Mouse (Mus musculus): ENCODE results near the gene Retreg3.
"Not testable (repeated sequence)": the region's sequence is repeated elsewhere in the genome, so short reads cannot be mapped to it uniquely, and the experiment has no call there.

Gene Retreg3

DNA sequence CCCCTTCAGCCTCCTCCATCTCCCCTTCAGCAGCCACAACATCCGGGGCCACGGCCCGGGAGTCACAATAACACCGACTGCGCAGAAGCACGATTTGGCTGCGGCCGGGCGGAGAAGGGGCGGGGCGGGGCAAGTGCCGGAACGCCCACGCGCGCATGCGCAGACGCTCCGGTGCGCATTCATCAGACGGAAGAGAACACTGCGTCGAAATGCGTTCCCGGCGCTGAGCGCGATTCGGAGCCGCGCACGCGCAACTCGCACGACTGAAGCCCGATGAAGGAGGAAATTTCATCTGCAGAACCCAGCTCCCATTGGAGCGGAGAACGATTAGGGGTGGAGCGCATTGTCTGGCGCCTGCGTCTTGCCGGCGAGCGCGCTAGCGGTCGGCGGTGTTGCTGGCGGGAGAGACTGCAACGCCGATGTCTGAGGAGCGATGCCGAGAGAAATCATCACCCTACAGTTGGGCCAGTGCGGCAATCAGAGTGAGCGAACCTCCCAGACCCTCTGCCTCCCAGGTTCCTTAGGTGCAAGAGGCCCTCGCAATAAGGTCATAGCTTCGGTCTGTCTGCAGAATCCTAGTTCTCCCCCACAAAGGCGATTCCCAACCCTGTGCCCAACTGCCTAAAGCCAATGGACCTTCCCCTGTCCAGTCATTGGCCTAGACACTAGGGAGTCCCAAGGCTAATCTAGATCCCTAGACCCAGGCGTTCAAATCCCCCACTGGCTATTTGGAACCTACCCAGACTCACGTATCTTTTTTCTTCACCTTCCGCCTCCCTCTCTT, at the start of gene Retreg3, which contains the start of gene Tubg1:
Retreg3 (minus strand) TSS at position 133 of the 784 bp plus-strand sequence.
Tubg1 (plus strand) TSS at position 178 of the 784 bp plus-strand sequence.
- DNase-seq (ENCODE audit: low spot score) = peak; percentile 95

DNA sequence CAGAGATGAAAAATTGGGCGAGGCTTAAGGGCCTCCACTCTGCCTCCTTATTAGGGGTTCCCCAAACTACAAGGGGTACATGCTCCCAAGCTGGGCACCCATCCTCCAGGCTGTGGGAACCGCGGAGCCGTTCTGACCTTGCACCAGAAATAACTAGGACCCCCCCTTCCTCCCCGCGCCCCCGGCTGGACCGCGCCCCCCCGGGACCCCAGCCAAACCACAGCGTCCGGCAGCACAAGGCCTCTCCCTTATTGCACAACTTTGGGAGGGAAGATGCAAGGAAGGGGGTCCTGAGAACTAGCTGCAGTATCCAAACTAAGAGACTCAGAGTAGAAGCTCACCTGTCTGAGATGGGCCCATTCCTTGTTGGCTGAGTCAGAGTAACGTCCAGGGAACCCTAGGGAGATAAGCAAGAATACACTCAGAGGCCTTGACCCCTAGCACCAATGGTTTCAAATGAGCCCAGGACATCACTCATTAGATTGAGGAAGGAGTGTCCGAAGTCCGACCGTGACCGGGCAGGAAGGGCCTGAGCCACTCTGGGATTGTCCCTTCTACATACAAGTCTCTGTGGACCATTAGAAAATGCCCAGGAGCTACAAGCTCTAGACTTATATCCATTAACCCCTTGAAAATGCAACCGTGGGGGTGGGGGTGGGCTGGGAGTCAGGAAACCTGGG, 48.7 kb upstream of the Retreg3 start:
- DNase-seq (ENCODE audit: low spot score) = no peak

DNA sequence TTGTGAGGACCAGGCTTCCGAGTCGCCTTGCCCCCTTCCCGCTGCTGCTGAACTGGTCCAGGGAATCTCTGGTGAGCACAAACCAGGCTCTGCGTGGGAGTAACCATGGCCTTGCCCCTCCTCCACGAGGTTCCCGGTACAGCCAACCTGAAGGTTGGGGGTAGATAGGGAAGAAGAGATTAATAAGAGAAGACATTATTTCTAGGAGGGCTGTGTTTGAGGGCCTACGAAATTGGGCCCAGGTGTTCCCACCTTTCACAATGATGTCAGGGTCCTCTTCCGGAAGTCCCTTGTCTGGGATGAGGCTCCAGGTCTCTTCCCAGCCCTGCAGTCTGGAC, 48.2 kb upstream of the Retreg3 start:
- no peak for DNase-seq (ENCODE audit: low spot score)

DNA sequence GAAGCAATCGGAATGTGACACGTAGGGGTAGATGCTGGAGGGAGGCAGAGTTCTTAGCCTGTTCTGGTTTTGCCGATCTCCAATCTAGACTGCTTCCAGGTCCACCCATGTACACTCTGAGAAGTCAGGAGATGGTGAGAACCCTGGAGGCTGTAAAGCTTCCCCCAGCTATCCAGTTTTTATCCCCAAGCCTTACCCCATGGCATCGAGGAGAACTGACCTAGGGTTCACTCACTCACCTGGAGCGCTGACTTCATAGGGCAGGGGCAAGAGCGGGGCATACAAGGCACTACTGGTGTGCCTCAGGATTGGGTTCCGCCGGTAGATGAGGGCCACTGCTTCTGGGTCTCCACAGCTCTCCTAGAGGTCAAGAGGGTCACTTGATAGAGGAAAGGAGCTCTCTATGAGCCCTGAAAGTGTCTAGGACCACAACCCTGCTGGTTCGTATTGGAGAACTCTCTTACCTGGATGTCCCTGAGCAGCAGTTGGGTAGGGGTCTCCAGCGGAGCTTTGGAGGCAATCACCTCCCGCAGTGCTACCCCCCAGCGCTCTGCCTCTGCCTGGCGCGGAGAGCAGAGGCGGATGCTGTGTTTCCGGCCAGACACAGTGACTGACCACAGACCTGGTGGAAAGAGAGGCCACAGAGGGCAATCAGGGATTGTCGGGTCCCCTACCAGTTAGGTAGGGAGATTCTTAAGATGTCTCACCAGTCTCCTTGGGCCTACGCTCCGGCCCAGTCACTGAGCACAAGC, 47.7 kb upstream of the Retreg3 start:
- no peak for DNase-seq (ENCODE audit: low spot score)

DNA sequence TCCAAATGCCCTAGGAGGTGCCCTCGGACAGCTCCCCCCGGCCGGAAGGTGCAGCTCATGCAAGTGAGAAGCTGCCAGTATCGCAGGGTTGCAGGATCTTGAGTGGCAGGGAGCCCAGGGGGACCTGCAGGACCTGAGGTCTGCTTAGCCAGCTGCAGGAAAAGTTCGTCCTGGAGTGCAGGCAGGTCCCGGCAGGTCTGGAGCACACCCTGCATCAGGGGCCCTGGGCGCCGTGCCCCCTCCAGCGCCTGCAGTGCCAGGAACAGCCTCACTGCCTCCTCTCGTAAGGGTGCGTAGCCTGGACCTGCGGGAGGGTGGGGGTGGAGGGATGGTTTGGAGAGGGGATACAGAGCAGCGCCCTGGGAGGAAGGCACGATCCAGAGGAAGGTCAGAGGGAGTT, 46.7 kb upstream of the Retreg3 start:
- DNase-seq (ENCODE audit: low spot score) = no peak

DNA sequence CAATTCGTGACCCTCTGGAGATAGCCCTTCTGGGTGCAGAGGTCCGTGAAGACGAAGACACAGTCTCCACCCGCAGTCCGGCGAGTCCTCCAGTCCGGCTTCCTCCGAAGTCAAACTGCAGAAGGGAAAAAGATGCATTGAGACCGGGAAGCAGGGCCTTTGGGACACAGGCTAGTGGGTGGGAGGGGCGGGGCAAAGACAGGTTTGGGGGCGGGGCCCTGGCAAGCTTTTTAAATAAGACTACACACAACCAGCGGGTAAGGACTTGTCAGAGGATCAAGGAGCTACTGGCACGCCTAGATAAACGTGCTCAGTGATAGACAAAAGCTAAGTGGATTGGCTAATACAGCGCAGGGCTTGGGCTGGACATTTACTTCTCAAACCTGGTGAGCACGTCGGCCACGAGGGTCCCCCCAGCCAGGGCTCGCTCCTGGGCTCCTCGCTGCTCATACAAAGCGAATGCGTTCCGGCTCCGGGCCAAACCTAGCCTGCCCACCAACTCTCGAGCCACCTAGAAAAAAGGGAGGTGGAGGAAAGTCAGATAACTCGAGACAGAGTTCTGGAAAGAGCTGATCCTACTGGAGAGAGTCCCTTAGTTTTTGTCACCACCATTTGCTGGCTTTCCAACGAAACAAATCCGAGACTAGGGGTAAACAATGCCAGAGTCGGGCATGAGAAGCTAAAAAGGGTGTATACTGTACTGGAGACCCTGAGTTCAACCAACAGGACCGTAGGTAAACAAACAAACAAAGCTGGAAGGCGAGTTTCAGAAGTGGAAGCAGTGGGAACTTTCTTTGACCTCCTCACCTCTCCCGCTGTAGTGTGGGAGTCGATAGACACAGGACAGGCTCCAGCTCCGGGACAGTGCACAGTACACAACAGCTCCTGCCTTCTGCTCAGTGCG, 45.2 kb upstream of the Retreg3 start:
- no peak for DNase-seq (ENCODE audit: low spot score)

DNA sequence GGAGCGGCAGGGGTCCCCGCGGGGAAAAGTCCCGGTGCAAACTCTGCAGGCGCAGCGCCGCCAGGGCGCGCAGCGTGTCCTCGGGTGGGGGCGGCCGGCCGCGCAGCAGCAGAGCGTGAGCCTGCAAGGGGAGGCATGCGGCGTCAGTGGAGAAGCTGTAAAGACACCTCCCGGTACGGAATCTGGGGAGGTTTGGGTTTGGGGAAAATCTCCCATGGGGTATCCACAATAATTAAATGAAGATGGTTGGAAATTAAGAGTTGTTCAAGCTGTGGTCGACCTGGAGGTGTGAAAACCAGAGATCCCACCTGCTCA, 44.6 kb upstream of the Retreg3 start:
- DNase-seq (ENCODE audit: low spot score) = no peak

DNA sequence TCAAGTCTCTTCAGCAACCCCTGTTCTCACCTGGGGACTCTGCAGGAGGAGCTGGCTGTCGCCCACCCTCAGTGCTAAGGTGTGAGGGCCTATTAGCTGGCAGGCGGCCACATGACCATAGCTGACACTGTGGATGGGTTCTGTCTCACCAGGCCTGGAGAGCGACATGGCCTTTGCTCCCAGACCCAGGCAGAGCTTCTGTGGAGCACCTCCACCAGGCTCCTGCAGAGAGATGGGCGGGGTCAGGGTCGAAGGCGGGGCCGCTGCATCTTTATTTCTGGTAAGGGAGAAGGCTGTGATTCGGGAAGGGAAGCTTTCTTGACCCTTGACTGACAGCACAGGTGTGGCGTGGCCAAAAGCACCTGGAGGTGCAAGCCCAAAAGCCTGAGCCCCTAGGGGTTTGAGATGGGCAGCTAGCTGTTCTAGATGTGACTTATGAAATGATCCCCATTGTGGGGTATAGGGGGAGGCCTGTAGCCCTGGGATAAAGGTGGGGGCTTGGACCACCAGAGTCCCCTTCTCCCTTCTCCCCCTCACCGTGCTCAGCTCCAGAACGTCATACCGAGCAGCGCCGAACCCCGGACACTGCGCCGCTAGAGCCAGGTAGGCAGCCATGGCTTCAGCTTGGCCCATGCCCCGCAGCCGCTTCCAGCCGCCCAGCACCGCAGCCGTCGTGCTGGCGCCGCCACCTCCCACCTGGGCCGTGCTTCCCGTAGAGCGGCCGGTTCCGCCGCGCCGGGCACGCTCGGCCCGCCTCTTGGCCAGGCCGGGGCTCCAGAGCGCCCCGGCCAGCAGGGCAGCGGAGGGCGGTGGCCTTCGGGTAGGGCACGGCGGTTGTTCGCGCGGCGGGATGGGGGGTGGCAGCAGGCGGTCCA, 44.0 kb upstream of the Retreg3 start:
- DNase-seq (ENCODE audit: low spot score) = no peak

DNA sequence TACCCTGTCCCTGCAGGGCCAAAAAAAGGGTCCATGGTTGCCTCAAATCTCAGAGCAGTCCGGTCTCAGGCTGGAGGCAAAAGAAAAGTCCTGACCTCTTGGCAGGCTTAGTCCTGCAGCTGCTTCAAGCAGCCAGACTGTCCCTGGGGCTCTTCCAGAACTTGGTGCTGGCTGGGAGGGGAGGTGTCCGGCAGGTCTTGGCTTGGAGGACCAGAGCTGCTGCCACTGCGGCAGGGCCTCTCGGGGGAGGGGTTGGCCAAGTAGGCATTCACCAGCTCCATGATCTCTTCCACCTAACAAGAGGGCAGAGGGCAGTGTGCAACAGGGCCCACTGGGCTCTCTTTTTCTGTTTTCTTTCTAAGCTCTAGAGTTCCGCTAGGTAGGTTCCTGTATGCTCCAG, 43.1 kb upstream of the Retreg3 start:
- no peak for DNase-seq (ENCODE audit: low spot score)

DNA sequence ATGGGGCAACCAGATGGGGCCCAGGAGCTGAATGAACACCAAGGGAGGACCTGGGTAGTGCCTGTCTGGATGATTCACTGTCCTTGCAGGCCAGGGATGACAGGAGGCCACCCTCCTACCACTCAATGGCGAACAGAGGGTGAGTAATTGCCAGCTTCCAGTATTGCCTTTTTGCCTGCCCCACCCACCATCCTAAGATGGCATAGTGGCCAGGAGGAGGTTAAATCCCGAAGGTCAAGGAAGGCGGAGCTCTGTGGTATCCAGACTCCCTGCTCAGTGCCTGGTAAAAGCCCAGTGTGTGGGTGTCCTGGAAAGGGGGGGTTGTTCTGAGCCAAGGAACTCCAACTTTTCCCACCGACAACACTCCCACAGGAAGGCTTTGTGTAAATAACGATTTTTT, 42.6 kb upstream of the Retreg3 start:
- no peak for DNase-seq (ENCODE audit: low spot score)

DNA sequence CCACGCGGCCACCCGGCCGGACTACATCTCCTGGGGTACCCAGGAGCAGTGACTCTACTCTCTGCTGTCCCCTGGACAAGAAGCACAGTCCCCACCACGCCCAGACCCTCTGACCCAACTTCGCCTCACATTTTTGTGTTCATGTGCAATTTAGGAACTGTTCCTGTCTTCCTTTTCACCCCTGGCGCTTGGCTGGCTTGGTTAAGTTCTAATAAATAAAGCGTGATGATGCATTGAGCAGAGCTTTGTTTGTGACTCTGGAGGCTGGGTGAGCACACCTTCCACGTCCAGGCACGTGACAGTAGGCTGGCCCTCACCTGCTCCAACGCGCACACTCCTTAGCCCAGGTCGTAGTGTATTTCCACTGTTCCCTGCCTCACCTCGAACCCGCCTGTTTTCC, 41.9 kb upstream of the Retreg3 start:
- no peak for DNase-seq (ENCODE audit: low spot score)

DNA sequence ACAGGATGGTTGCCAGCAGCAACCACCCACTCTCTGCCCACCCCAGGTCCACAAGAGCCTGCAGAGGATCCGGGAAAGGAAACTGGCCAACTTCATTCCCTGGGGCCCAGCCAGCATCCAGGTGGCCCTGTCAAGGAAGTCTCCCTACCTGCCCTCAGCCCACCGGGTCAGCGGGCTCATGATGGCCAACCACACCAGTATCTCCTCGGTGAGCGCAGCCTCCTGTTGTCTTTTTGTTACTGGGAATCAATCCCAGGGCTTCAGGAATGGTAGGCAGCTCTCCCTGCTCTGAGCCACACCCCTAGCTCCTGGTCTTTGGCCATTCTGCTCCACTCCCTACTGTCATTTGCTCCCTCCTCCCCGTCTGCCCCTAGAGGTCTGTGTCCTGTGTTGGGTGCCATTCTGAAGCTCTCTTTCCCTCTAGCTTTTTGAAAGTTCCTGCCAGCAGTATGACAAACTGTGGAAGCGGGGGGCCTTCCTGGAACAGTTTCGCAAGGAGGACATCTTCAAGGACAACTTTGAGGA, 41.4 kb upstream of the Retreg3 start:
- not testable (repeated sequence) for DNase-seq (ENCODE audit: low spot score)

DNA sequence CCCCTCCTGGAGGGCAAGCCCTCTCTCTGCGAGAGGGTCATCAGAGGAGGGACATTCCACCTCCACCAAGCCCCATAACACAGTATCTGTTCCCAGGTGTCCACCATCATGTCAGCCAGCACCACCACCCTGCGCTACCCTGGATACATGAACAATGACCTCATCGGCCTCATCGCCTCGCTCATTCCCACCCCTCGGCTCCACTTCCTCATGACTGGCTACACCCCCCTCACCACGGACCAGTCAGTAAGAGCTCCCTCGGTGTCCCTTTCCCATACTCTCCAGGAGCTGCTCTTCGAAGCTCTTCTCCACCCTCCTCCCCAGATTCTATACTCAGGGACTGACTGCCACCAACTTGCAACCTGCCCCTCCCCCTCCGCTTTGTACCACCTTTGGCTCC, 40.5 kb upstream of the Retreg3 start:
- not testable (repeated sequence) for DNase-seq (ENCODE audit: low spot score)

DNA sequence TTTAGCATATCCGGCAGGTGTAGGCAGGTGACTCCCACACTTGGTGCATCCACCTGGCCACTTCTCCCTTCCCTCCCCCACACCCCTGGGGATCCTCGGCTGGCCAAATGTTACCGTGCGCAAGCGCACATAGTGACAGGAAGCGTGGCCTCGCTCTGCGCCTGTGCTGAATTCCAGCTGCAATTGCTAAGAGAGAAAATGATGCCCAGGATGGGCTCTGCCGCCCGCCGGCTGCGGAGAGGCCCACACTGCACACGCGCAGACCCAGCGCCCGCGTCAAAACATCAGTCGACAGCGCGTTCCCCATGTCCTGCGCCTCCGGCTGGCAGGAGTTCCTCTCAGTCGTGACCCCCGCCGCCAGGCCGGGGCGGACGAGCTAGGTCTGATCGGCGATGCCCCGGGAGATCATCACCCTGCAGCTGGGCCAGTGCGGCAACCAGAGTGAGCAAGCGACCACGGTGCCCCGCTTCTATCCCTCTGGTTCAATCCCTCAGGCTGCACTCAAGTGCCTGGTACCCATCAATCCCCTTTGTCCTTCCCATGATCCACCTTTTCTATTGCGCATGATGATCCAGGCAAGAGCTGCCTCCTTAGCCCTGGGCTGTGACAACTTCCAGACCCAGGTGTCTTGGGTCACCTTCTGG, 36.2 kb upstream of the Retreg3 start, which contains the start of gene Tubg2:
Tubg2 (plus strand) TSS at position 180 of the 644 bp plus-strand sequence.
- no peak for DNase-seq (ENCODE audit: low spot score)

DNA sequence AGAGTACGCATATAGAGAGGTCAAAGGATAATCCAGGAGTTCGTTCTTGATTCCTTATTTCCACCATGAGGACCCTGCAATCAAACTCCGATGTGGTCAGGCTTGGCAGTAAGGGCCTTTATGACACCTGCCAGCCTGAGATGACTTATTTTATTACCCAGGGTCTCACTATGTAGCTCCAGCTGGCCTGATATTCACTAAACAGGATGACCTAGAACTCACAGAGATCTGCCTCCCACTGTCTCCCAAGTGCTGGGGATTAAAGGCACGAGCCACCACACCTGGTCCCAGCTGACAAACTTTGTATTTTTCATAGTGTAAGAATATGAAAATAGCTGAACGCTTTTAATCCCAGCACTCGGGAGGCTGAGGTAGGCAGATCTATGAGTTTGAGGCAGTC, 35.5 kb upstream of the Retreg3 start:
- DNase-seq (ENCODE audit: low spot score) = no peak

DNA sequence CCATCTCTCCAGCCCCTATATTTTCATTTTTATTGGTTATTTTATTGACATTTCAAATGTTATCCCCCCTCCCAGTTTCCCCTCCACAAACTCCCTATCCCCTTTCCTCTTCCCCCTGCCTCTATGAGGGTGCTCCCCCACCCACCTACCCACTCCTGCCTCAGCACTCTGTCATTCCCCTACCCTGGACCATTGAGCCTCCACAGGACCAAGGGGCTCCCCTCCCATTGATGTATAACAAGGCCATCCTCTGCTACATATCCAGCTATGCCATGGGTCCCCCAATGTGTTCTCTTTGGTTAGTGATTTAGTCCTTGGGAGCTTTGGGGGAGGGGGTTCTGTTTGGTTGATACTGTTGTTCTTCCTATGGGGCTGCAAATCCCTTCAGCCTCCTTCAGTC, 35.0 kb upstream of the Retreg3 start:
- no peak for DNase-seq (ENCODE audit: low spot score)

DNA sequence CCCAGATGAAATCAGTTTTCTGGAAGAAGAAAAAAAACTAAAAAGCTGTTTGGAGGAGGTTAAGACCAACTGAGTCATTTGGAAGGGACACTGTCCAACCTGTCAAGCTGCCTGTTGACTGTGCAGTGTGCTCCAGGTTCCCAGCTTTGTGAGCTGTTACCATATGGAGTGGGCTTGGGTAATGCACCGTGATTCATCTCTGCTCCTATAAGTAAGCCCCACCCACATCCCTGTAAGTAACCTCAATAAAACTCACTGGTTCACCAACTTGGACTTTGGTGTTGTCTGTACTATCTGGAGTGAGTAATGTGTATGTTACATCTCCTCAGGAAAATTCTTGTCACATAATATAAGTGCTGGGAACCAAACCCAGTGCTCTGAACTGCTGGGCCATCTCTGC, 33.1 kb upstream of the Retreg3 start:
- DNase-seq (ENCODE audit: low spot score) = no peak

DNA sequence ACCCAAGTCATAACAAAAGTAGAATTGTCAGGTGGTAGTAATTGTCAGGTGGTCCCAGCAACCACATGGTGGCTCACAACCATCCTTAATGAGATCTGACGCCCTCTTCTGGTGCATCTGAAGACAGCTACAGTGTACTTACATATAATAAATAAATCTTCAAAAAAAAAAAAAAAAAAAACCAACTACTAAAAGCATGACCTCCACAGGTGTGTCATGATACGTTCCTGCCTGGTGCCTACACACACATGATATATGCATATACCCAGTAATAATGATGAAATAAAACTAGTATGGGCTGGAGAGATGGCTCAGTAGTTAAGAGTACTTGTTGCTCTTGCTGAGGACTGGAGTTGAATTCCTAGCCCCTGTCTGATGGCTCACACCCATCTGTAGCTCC, 31.4 kb upstream of the Retreg3 start:
- DNase-seq (ENCODE audit: low spot score) = no peak

DNA sequence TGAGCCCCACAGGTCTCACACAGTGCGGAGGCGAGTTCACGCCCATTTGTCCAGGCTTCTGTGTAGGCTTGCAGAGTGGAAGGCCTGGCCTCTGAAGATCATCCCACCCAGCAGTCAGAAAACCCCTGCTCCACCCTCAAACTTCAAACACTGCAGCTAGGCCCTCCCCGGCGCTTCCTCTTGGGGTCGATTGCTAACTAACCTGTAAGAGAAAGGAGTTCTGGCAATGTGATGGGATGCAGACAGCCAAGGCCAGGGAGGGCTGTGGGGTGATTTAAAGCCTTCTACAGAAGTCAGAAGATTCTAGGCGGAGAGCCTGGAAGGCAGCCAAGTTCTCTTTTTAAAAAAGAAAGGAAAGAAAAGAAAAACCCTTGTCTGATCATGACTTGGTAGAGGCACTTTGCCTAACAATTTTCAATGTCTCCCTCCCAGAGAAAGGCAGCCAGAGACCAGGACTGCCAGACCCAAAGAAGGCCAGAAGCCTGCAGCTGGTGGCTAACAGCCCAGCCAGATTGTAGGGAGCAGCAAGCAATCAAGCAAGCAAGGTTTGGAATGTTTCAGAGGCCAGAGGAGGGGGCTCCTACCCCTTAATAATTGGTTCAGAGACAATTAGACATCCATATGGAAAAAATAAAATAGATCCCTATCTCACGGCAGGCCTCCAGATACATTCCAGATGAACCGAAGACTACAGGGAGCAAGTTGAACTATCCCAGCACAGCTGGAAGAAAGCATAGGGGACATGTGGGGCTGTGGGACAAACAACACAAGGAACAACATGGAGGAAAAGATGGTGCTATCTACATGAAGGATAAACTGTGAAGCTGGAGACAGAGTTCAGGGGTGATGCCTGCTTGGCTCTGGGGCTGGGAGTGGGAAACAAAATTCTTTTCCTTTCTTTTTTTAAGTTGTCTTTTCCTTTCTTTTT, 29.7 kb upstream of the Retreg3 start:
- no peak for DNase-seq (ENCODE audit: low spot score)
